Mouse (Mus musculus): ENCODE measurements around the gene Rad52. TPM values are rescaled to one million over a fixed set of nuclear protein-coding genes. Genes with fewer than 3 reads are reported as not detected.

Gene Rad52
- total and polyA plus RNA-seq, 3 experiments: 13.5 to 19.1 TPM; not detected in 1

GRCm38 (mm10) chr6:119918561-119919181, 16.2 kb downstream of the Rad52 start:
- no peak for DNase-seq (ENCODE audit: low read depth, low spot score)
- H3K36me3 ChIP-seq (ENCODE audit: control insufficient read depth in 1 of 2, insufficient read depth in 2 of 2, low read length in 2 of 2): peaks cover 10 to 20% of the 10 kb centered on the region in 2 experiments
- no peak for TF ChIP-seq RAD21 (IDR thresholded peaks at IDR 0.05; ENCODE audit: low read depth, low read length)
- no peak for TF ChIP-seq CTCF (IDR thresholded peaks at IDR 0.05 in 2 of 3, conservative IDR thresholded peaks at IDR 0.05 in 1 of 3; ENCODE audit: control insufficient read depth in 1 of 3, insufficient read depth in 1 of 3, low read depth in 2 of 3, low read length in 3 of 3, poor library complexity in 1 of 3, severe bottlenecking in 1 of 3)
- TF ChIP-seq BHLHE40 (IDR thresholded peaks at IDR 0.05; ENCODE audit: borderline replicate concordance, low read depth, low read length): no peak
- no peak for TF ChIP-seq MAZ (IDR thresholded peaks at IDR 0.05; ENCODE audit: low read depth, low read length)
- no peak for TF ChIP-seq E2F4 (IDR thresholded peaks at IDR 0.05; ENCODE audit: borderline replicate concordance, low read depth, low read length)
- TF ChIP-seq JUND (IDR thresholded peaks at IDR 0.05; ENCODE audit: low read depth, low read length): no peak
- TF ChIP-seq GABPA (IDR thresholded peaks at IDR 0.05; ENCODE audit: low read depth, low read length): no peak
- TF ChIP-seq NELFE (IDR thresholded peaks at IDR 0.05; ENCODE audit: low read depth, low read length): no peak
- TF ChIP-seq SMC3 (IDR thresholded peaks at IDR 0.05; ENCODE audit: low read depth, low read length): no peak
- TF ChIP-seq EP300 (IDR thresholded peaks at IDR 0.05; ENCODE audit: low read depth in 1 of 2, low read length in 2 of 2): no peak
- TF ChIP-seq NRF1 (IDR thresholded peaks at IDR 0.05; ENCODE audit: insufficient read depth, low read depth, low read length, poor library complexity, severe bottlenecking): no peak
- TF ChIP-seq UBTF (IDR thresholded peaks at IDR 0.05; ENCODE audit: borderline replicate concordance, insufficient read depth, low read depth, low read length): no peak

GRCm38 (mm10) chr6:119922136-119922535, 19.6 kb downstream of the Rad52 start:
- no peak overlapping the region for H3K4me3 ChIP-seq (ENCODE audit: control insufficient read depth in 1 of 2, insufficient read depth in 1 of 2, low read depth in 2 of 2, low read length in 2 of 2)

More at GRCm38 (mm10) chr6:119918561-119919181, 16.2 kb downstream of the Rad52 start:
- H3K79me2 ChIP-seq (ENCODE audit: control insufficient read depth, insufficient read depth, low read length, poor library complexity): no peaks in the 10 kb centered on the region
- H3K4me3 ChIP-seq (ENCODE audit: control insufficient read depth in 1 of 2, insufficient read depth in 1 of 2, low read depth in 2 of 2, low read length in 2 of 2): no peak overlapping the region
- no peak overlapping the region for H3K9ac ChIP-seq (ENCODE audit: control insufficient read depth, low read depth, low read length, poor library complexity, severe bottlenecking)
- no peak overlapping the region for H3K27ac ChIP-seq (ENCODE audit: control insufficient read depth, low read depth, low read length)
- H3K9me3 ChIP-seq (replicated peaks; ENCODE audit: insufficient read depth, low read length): no peaks in the 10 kb centered on the region
- H3K4me1 ChIP-seq (ENCODE audit: control insufficient read depth in 1 of 2, insufficient read depth in 2 of 2, low read length in 2 of 2): peaks cover 0 to 3% of the 10 kb centered on the region in 2 experiments; a peak in 2 of 4 replicates
- H3K27me3 ChIP-seq (ENCODE audit: control insufficient read depth in 1 of 2, insufficient read depth in 2 of 2, low read length in 2 of 2): no peaks in the 10 kb centered on the region

GRCm38 (mm10) chr6:119922544-119922943, 20.0 kb downstream of the Rad52 start:
- Histone ChIP-seq H3K79me2 (ENCODE audit: control insufficient read depth, insufficient read depth, low read length, poor library complexity) (no peaks in the 10 kb centered on the region), H3K9me3 (replicated peaks; ENCODE audit: insufficient read depth, low read length) (no peaks in the 10 kb centered on the region), H3K27ac (ENCODE audit: control insufficient read depth, low read depth, low read length) (no peak overlapping the region; the same call in 1 of the 2 replicates), H3K4me3 (ENCODE audit: control insufficient read depth in 1 of 2, insufficient read depth in 1 of 2, low read depth in 2 of 2, low read length in 2 of 2) (no peak overlapping the region), H3K4me1 (ENCODE audit: control insufficient read depth in 1 of 2, insufficient read depth in 2 of 2, low read length in 2 of 2) (peaks cover 0 to 3% of the 10 kb centered on the region in 2 experiments; a peak in 2 of 4 replicates), H3K27me3 (ENCODE audit: control insufficient read depth in 1 of 2, insufficient read depth in 2 of 2, low read length in 2 of 2) (no peaks in the 10 kb centered on the region), H3K36me3 (ENCODE audit: control insufficient read depth in 1 of 2, insufficient read depth in 2 of 2, low read length in 2 of 2) (peaks cover 10 to 26% of the 10 kb centered on the region in 2 experiments), H3K9ac (ENCODE audit: control insufficient read depth, low read depth, low read length, poor library complexity, severe bottlenecking) (no peak overlapping the region)
- peak; percentile 67 for DNase-seq (ENCODE audit: low read depth, low spot score)
- 0 out of 2 replicates have a peak, but pooled peaks have one; percentile 25 for TF ChIP-seq POLR2AphosphoS2 (IDR thresholded peaks at IDR 0.05; ENCODE audit: low read length)
- no peak for TF ChIP-seq KAT2A (conservative IDR thresholded peaks at IDR 0.05; ENCODE audit: low read depth, low read length)
- TF ChIP-seq USF1 (IDR thresholded peaks at IDR 0.05; ENCODE audit: low read depth, low read length): no peak
- no peak for TF ChIP-seq MAFK (IDR thresholded peaks at IDR 0.05; ENCODE audit: borderline replicate concordance, low read depth, low read length)
- TF ChIP-seq NELFE (IDR thresholded peaks at IDR 0.05; ENCODE audit: low read depth, low read length): no peak
- TF ChIP-seq GATA1 (IDR thresholded peaks at IDR 0.05; ENCODE audit: low read depth, low read length): 0 out of 2 replicates have a peak, but pooled peaks have one; percentile 12
- TF ChIP-seq ELF1 (IDR thresholded peaks at IDR 0.05; ENCODE audit: low read depth, low read length): no peak
- TF ChIP-seq MYB (IDR thresholded peaks at IDR 0.05; ENCODE audit: low read depth, low read length): no peak
- TF ChIP-seq CHD2 (IDR thresholded peaks at IDR 0.05; ENCODE audit: low read length): no peak

More at GRCm38 (mm10) chr6:119922136-119922535, 19.6 kb downstream of the Rad52 start:
- Histone ChIP-seq H3K9ac (ENCODE audit: control insufficient read depth, low read depth, low read length, poor library complexity, severe bottlenecking) (no peak overlapping the region), H3K36me3 (ENCODE audit: control insufficient read depth in 1 of 2, insufficient read depth in 2 of 2, low read length in 2 of 2) (peaks cover 10 to 24% of the 10 kb centered on the region in 2 experiments), H3K79me2 (ENCODE audit: control insufficient read depth, insufficient read depth, low read length, poor library complexity) (no peaks in the 10 kb centered on the region), H3K27me3 (ENCODE audit: control insufficient read depth in 1 of 2, insufficient read depth in 2 of 2, low read length in 2 of 2) (no peaks in the 10 kb centered on the region), H3K4me1 (ENCODE audit: control insufficient read depth in 1 of 2, insufficient read depth in 2 of 2, low read length in 2 of 2) (peaks cover 0 to 3% of the 10 kb centered on the region in 2 experiments; a peak in 2 of 4 replicates), H3K27ac (ENCODE audit: control insufficient read depth, low read depth, low read length) (no peak overlapping the region; the same call in 1 of the 2 replicates), H3K9me3 (replicated peaks; ENCODE audit: insufficient read depth, low read length) (no peaks in the 10 kb centered on the region)
- no peak for TF ChIP-seq MXI1 (IDR thresholded peaks at IDR 0.05; ENCODE audit: low read depth, low read length)
- TF ChIP-seq POLR2AphosphoS2 (IDR thresholded peaks at IDR 0.05; ENCODE audit: low read length): 0 out of 2 replicates have a peak, but pooled peaks have one; percentile 1
- no peak for DNase-seq (ENCODE audit: low read depth, low spot score)

Measured in MEL (cell line).